Mouse (Mus musculus) midbrain, embryonic 15.5 days (tissue): ENCODE measurements at regions not wholly inside any gene's neighbourhood (a gene's known extent, or its start where the extent isn't known, plus 50 kb on each side); places are given as distances from the start of the nearest gene placed in this dataset.

ENCODE experiments used
- ATAC-seq: fragments of 200-750 bp; cut with Nextera tagmentation; replicated peaks from 2 replicates; pipeline ENCODE4 v1.8.0; 2017; ENCODE audit warnings: moderate TSS enrichment
- H3K27ac ChIP-seq: fragments of 300-500 bp; sonication (generic); 2 replicates; pipeline ENCODE4 v1.5.1; 2015; ENCODE audit warnings: mild to moderate bottlenecking, inconsistent platforms
- H3K27me3 ChIP-seq: fragments of 300-500 bp; sonication (generic); replicated peaks from 2 replicates; pipeline ENCODE4 v1.6.1; 2015; ENCODE audit warnings: inconsistent platforms
- H3K36me3 ChIP-seq: fragments of 300-500 bp; sonication (generic); replicated peaks from 2 replicates; pipeline ENCODE4 v1.6.1; 2015; ENCODE audit warnings: inconsistent platforms
- H3K4me1 ChIP-seq: fragments of 300-500 bp; sonication (generic); 2 replicates; pipeline ENCODE4 v1.6.1; 2015; ENCODE audit warnings: inconsistent platforms
- H3K4me2 ChIP-seq: fragments of 300-500 bp; sonication (generic); 2 replicates; pipeline ENCODE4 v1.6.1; 2015; ENCODE audit warnings: inconsistent platforms, mild to moderate bottlenecking, moderate library complexity
- H3K4me3 ChIP-seq: fragments of 300-500 bp; sonication (generic); 2 replicates; pipeline ENCODE4 v1.5.1; 2015; ENCODE audit warnings: mild to moderate bottlenecking, inconsistent platforms
- H3K9ac ChIP-seq: fragments of 300-500 bp; sonication (generic); 2 replicates; pipeline ENCODE4 v1.6.1; 2015; ENCODE audit warnings: mild to moderate bottlenecking, inconsistent platforms
- H3K9me3 ChIP-seq: fragments of 300-500 bp; sonication (generic); 2 replicates; pipeline ENCODE4 v1.6.1; 2016; ENCODE audit warnings: inconsistent platforms
- WGBS: fragments of 180-500 bp; shearing (Covaris S2); methylation state at CpG from one replicate; pipeline ENCODE4 v1.1.7; 2015; ENCODE audit warnings: mixed read lengths; 5-methylcytosine and 5-hydroxymethylcytosine counted together

DNA sequence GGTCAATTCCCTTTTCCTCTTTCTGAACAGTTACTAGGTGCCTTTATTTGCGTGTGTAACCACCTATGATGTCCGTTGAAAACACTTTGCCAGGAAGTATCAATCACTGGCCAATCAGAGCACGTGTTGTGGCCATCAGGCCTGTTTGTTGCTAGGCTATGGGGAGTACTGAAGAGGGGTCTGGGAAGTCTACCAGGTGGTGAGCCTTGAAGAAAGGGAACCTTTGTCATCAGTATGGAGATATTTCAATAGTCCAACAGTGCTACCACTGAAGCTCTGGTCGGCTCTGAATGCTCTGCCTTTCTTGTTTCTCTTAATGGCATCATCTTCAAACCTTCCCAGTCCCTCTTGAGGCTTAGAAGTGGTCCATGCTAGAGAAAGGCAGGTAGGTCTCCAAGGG is 124.6 kb upstream of the Bcor start:
- no peak overlapping the region for H3K4me2 ChIP-seq
- WGBS = 68% methylated on average over 4 of the region's 4 CpGs
- H3K9me3 ChIP-seq = no peaks in the 10 kb centered on the region
- no peaks in the 10 kb centered on the region for H3K36me3 ChIP-seq
- ATAC-seq = no peak
- no peak overlapping the region for H3K9ac ChIP-seq
- no peak overlapping the region for H3K27ac ChIP-seq
- H3K4me3 ChIP-seq = no peak overlapping the region
- H3K27me3 ChIP-seq = peaks cover 11% of the 10 kb centered on the region; the same call in 1 of the 2 replicates
- no peaks in the 10 kb centered on the region for H3K4me1 ChIP-seq

DNA sequence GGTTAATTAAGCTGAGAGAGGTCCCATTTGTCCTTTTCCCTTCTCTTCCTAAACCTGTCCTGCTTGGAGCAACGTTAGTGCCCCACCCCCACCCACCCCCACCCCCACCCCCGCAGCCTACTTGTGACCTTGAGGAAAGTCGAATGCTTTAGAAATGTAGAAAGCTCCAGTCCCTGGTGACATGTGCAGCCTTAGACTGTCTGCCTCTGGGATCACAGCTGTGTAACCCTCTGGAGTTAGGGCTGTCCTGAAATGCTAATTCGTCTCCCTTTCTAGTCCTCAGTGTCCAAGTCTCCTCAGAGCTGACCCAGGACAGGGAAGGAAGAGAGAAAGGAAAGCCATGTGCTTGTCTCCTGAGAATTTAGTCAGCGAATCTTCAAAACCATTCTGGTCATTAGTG is 125.0 kb upstream of the Bcor start:
- no peak for ATAC-seq
- H3K4me1 ChIP-seq = no peaks in the 10 kb centered on the region
- peaks cover 11% of the 10 kb centered on the region; the same call in 1 of the 2 replicates for H3K27me3 ChIP-seq
- WGBS = 31% methylated on average over 5 of the region's 5 CpGs
- H3K9ac ChIP-seq = no peak overlapping the region
- H3K9me3 ChIP-seq = no peaks in the 10 kb centered on the region
- no peak overlapping the region for H3K4me3 ChIP-seq
- no peaks in the 10 kb centered on the region for H3K36me3 ChIP-seq
- H3K27ac ChIP-seq = no peak overlapping the region
- no peak overlapping the region for H3K4me2 ChIP-seq

DNA sequence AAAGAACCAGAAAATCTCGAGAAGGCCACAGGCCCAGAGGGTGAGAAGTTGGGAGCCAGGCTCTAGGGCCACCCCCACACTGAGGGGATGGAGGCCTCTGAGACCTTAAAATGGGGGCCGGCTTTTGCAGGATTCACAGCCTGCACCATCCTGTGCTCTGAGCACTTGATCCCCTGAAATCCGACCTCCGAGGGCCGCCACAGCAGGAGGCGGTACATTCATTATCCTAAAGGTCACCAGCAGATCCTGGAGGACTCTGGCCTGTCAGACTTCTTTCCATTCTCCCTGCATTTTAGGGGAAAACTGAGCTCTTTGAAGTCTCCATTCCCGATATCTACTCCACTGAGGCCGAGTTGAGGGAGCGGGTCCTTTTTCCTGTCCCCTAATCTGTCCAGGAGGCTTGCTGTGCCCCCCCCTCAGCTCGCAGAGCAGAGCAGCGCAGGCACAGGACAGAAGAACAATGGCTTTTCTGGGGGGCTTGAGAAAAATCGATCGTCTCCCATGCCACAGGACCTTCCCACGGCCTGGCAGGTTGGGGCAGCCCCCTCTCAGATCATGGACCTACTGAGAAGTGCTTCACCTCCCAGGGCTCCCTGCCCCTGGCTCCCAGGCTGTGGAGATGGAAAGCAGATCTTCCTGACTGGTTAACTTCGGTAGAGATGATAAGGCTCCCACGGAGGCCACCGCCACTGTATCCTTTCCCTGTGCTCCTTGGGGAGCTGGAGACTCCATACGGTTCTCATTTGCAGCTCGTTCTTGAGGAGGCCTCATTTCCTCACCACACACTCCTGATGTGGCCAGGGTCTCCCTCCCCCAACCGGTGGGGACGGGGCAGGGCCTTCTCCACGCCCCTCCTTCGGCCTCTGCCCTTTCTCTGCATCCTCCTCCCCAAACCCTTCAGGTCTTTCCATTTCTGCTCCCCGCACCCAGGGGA is 126.1 kb upstream of the Bcor start:
- no peak overlapping the region for H3K4me3 ChIP-seq
- H3K4me2 ChIP-seq = no peak overlapping the region
- H3K9ac ChIP-seq = no peak overlapping the region
- H3K36me3 ChIP-seq = no peaks in the 10 kb centered on the region
- no peak overlapping the region for H3K27ac ChIP-seq
- no peak for ATAC-seq
- H3K4me1 ChIP-seq = no peaks in the 10 kb centered on the region
- peaks cover 11% of the 10 kb centered on the region; the same call in 1 of the 2 replicates for H3K27me3 ChIP-seq
- no peaks in the 10 kb centered on the region for H3K9me3 ChIP-seq
- WGBS = 30% methylated on average over 24 of the region's 24 CpGs

DNA sequence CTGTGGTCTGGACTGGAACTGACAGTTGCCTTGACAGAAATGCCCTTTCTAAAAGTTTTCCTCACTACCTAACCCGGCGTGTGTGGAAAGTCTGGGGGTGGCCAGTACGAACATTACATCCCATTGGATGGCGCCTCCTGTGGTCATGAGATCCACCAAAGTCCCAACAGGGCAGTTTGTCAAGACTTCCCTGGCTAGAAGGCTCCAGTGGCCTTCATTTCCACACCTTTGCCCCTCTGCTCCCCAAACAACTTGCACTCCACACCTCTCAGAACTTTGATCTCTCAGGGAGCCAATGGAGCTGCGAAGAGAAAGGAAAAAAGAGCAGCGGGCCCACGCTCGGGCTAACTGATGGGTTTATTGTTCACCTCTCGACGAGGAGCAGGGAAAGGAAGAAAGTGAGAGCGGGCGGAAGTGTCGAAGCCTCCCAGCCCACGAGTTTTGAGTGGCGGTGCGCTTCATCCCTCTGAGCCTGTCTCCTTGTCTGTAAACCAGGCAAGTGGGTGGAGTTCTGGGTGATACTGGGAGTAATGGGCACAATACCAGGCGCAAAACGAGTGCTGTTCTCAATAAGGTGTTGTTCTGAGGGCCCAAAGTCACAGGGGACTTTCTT is 126.9 kb upstream of the Bcor start:
- Histone ChIP-seq H3K27me3 (peaks cover 11% of the 10 kb centered on the region; the same call in 1 of the 2 replicates), H3K4me1 (no peaks in the 10 kb centered on the region), H3K36me3 (no peaks in the 10 kb centered on the region), H3K4me3 (no peak overlapping the region), H3K9me3 (no peaks in the 10 kb centered on the region), H3K27ac (0 out of 2 replicates have a peak overlapping the region, but pooled peaks have one; percentile 45), H3K9ac (no peak overlapping the region), H3K4me2 (no peak overlapping the region)
- ATAC-seq = no peak
- WGBS = 27% methylated on average over 18 of the region's 18 CpGs

DNA sequence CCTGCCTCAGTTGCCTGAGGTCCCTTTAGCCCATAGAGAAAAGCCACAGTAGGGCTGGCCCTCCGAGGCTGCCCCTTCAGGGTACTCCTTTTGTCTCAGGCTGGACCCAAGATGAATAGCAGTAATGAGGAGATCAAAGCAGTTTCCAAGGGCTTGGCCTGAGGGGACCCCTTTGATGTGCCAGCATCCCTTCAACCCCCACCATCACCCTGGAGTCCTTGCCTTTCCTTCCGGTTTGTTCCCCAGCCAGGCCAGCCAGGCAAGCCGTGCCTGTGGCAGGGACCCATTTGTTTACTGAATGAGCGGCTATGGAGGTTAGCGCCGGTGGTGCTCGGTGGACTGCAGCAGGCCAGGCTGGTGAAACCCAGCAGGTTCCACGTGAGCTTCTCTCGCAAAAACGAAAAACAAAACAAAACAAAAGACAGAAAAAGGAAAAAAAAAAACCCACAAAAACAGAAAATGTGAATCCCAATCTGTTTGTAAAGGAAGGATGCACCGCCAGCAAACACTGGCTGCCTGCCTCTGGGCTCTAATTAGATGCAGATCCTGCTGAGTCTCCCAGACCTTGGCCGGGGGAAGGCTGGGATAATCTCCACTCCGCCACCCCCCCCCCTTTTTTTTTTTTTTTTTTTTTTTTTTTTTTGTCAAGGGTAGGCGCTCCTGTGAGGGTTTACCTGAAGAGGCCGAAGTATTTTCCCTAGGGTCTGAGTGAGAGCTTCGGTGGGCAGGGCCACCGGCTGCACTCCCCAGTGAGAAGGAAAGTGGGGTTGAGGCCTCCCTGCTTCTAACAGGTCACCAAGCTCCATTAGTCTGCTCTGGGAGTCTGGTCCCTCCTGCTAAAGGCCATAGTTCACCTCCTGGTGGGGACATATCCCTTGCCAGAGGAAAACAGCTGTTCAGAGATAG is 127.8 kb upstream of the Bcor start:
- WGBS = 12% methylated on average over 16 of the region's 17 CpGs
- Histone ChIP-seq H3K27me3 (peaks cover 11% of the 10 kb centered on the region; the same call in 1 of the 2 replicates), H3K9ac (no peak overlapping the region), H3K4me1 (no peaks in the 10 kb centered on the region), H3K4me2 (no peak overlapping the region), H3K9me3 (no peaks in the 10 kb centered on the region), H3K4me3 (no peak overlapping the region), H3K36me3 (no peaks in the 10 kb centered on the region), H3K27ac (0 out of 2 replicates have a peak overlapping the region, but pooled peaks have one; percentile 45)
- peak; percentile 48; the same call in 1 of the 2 replicates for ATAC-seq

DNA sequence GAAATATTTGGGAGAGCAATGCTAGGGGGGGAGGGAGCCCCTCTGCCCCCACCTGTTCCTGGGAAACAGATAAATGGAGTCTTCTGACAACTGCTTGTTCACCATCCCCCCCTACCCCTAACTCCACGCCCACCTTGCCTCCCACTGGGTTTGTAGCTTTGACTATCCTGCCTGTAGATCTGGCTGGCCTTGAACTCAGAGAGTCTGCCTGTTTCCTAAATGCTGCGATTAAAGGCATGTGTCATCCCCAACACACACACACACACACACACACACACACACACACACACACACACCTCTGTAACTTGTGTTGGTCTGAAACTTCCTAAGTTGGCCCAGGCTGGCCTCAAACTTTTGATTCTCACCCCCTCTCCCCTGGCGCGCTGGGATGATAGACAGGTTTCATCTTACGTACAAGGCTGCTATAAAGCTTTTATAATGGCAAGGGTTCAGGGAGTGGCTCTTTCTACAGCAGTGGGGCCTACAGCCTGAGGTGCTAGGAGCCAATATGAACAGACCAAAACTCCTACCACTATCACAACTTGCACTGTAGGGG is 128.5 kb upstream of the Bcor start:
- Histone ChIP-seq H3K36me3 (no peaks in the 10 kb centered on the region), H3K4me2 (no peak overlapping the region), H3K27me3 (peaks cover 11% of the 10 kb centered on the region; the same call in 1 of the 2 replicates), H3K4me3 (no peak overlapping the region), H3K27ac (no peak overlapping the region), H3K4me1 (no peaks in the 10 kb centered on the region), H3K9ac (no peak overlapping the region), H3K9me3 (no peaks in the 10 kb centered on the region)
- no peak for ATAC-seq
- 40% methylated on average over 5 of the region's 5 CpGs for WGBS

DNA sequence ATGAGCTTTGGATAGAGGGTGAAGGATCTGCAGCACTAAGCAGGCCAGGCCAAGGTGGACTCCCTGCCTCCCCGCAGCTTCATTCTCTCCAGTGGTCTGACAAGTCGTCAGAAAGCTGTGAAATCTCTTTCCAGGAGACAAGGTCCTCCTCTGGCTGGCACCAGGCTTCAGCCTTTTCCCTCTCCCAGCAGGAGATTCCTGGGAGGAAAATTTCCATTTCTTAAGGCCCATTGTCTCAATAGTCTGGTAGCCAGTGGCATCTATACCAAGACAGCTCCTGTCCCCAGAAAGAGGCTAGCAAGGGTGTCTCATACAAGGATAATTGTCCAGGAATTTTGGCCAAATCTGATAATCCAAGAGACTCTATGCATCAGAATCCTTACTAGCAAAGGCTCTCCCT is 133.0 kb upstream of the Bcor start:
- no peaks in the 10 kb centered on the region for H3K27me3 ChIP-seq
- 0 out of 2 replicates have a peak, but pooled peaks cover 3% of the 10 kb centered on the region for H3K4me1 ChIP-seq
- ATAC-seq = no peak
- H3K36me3 ChIP-seq = no peaks in the 10 kb centered on the region
- H3K4me3 ChIP-seq = no peak overlapping the region
- WGBS = 8% methylated on average over 2 of the region's 2 CpGs
- no peaks in the 10 kb centered on the region for H3K9me3 ChIP-seq
- no peak overlapping the region for H3K27ac ChIP-seq
- no peak overlapping the region for H3K4me2 ChIP-seq
- no peak overlapping the region for H3K9ac ChIP-seq

DNA sequence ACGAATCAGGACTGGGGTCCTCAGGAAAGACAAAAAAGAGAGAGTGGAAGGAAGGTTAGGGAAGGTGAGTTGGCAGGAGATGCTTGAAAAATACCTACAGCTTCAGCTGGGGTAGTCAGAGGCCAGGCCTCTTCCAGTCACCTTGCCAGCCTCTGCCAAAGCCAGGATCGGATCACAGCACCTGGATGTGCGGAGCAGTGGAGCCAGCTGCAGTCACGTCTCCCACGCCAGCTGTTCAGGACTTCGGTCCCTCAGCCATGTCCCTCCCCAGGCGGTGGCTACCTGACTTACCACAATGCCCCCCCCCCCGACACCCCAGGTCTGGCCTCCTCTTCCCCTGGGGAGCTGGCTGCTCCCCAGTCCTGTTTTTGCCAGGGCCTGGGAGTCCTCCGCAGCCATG is 134.3 kb upstream of the Bcor start:
- no peak for ATAC-seq

DNA sequence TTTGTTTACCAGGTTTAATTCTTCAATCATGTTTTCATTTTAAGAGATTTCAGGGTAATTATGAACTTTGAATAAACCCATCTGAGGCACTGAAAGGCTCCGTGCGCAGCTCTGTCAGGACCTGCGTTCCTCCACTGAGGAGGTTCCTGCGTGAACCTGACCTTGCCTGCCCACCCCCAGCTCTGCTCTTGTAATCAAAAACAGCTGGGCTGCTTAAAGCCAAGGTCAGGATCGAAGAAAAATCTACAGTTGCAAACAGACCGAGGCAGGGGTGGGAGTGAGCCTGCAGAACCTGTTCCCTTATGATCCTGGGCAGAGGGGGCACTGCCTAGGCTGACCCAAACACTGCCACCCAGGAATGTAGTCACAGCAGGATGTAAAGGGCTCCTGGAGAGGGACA is 134.8 kb upstream of the Bcor start:
- no peak overlapping the region for H3K4me2 ChIP-seq
- no peaks in the 10 kb centered on the region for H3K36me3 ChIP-seq
- no peak for ATAC-seq
- 0 out of 2 replicates have a peak, but pooled peaks cover 3% of the 10 kb centered on the region for H3K4me1 ChIP-seq
- H3K9me3 ChIP-seq = no peaks in the 10 kb centered on the region
- H3K27ac ChIP-seq = no peak overlapping the region
- 41% methylated on average over 6 of the region's 6 CpGs for WGBS
- no peak overlapping the region for H3K4me3 ChIP-seq
- no peak overlapping the region for H3K9ac ChIP-seq
- no peaks in the 10 kb centered on the region for H3K27me3 ChIP-seq

More for the DNA sequence above, 134.3 kb upstream of the Bcor start:
- Histone ChIP-seq H3K27me3 (no peaks in the 10 kb centered on the region), H3K4me1 (0 out of 2 replicates have a peak, but pooled peaks cover 3% of the 10 kb centered on the region), H3K36me3 (no peaks in the 10 kb centered on the region), H3K9ac (no peak overlapping the region), H3K27ac (no peak overlapping the region), H3K4me3 (no peak overlapping the region), H3K9me3 (no peaks in the 10 kb centered on the region), H3K4me2 (no peak overlapping the region)
- WGBS = 63% methylated on average over 9 of the region's 9 CpGs

DNA sequence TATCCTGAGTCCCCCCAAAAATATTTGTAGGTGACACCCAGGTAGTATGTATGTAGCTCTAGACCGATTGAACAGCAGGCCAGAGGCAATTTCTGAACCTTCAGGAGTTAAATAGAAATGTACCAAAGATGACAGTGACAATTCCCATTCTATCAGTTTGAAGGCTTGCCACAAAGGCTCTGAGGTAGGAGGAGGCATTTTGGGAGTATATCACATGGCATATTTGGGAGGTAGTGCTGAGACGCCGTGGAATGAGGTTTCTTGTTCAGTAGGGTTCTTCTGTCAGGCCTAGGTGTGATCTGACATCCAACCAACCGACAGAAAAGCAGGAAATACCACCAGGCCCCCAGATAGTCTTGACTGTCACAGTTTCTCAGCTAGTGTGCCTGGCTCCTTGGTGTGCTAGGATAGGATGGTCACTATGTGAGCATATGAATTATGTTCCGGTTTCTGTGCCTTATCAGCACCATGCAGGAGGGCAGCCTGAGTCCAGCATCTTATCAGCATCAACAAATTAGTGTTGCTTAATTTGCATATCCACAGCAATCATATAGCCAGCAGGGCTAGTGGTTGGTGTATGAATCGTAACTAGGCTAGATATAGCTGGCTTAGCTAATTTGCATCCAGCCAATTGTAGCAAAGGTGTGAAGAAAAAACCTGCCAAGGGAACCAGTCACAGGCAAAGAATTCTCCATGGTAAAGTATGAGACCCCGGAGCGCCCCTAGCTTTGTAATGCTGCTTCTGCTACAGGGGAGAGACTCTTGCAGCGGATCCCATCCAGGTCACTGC is 136.3 kb upstream of the Bcor start:
- Histone ChIP-seq H3K27me3 (no peaks in the 10 kb centered on the region), H3K27ac (peak overlapping the region; percentile 45; the same call in 1 of the 2 replicates), H3K4me1 (0 out of 2 replicates have a peak, but pooled peaks cover 3% of the 10 kb centered on the region), H3K9ac (no peak overlapping the region), H3K4me2 (no peak overlapping the region), H3K4me3 (no peak overlapping the region), H3K9me3 (no peaks in the 10 kb centered on the region), H3K36me3 (no peaks in the 10 kb centered on the region)
- 57% methylated on average over 9 of the region's 9 CpGs for WGBS
- ATAC-seq = peak; percentile 69

DNA sequence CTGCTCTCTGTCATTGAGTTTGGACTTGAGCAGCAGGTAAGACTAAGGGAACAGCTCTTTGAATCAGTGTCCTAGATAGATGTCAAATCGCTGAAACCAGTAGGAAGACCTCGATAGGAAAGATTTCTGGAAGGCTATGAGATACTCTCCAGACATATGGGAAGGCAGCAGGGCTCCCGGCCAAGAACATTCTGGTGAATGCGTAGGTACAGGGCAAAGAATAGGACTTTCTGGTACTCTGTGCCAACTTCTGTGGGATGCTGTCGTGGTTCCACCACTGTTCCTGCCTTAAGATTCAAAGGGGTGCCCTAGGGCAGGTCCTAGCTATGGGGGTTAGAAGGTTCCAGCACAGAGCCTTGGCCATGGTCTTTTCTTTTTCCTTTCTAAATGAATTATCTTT is 138.5 kb upstream of the Bcor start:
- Histone ChIP-seq H3K4me3 (no peak overlapping the region), H3K9ac (no peak overlapping the region), H3K4me1 (0 out of 2 replicates have a peak, but pooled peaks cover 3% of the 10 kb centered on the region), H3K4me2 (no peak overlapping the region), H3K36me3 (no peaks in the 10 kb centered on the region), H3K27ac (no peak overlapping the region), H3K27me3 (no peaks in the 10 kb centered on the region), H3K9me3 (no peaks in the 10 kb centered on the region)
- no peak for ATAC-seq
- WGBS = 81% methylated on average over 5 of the region's 5 CpGs
